ENCODE assay signal across 19 mouse cellular contexts in the genomic region with DNA sequence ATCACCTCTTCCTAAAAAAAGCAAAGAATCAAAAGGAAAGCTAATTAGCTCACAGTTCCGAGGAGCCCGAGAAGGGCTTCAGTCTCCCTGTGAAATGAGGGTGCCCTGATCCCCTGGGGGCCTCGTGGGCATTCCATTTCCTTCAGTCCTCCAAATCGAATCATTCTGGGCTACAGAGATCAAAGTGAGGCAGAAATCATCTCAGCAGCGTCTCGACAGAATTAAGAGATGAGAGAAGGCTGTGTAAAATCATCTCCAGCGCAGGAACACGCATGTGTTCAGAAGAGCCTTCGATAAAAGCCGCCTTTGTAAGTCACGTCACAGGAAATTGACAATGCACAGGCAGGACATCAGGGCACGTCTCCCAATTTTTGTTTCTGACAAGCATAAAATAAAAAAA.
A peak's percentile ranks its signal among the peaks of the same experiment; 100 is the strongest.
DNase-seq lines count a peak whose midpoint lies in the region; ATAC-seq lines count a peak whose summit lies in the region.
"Had no signal": no experiment of that assay in that cellular context is flagged by ENCODE, and none has a peak within 500 bp of the region (broad histone marks: within the 10 kb centered on the region; RNA-seq: fewer than 3 reads in every experiment).

No protein-coding gene starts in this region.

- H3K4me2 ChIP-seq in midbrain, embryonic 14.5 days (ENCODE audit: low read length): no peak overlapping the region
- H3K4me2 ChIP-seq in midbrain, embryonic 13.5 days (replicated peaks): no peak overlapping the region
- no peak overlapping the region for H3K4me2 ChIP-seq in midbrain, embryonic 16.5 days (ENCODE audit: low read length)
- no peak overlapping the region for H3K4me2 ChIP-seq in midbrain, embryonic 11.5 days
- H3K4me2 ChIP-seq in neural tube, embryonic 13.5 days: no peak overlapping the region
- H3K4me2 ChIP-seq: embryonic facial prominence, embryonic 12.5 days; forebrain, embryonic 13.5 days; forebrain, embryonic 15.5 days had no signal

- H3K27ac ChIP-seq in midbrain, embryonic 14.5 days (replicated peaks; ENCODE audit: low read depth, low read length): 0 out of 2 replicates have a peak overlapping the region, but pooled peaks have one; percentile 10
- H3K27ac ChIP-seq in midbrain, embryonic 13.5 days: no peak overlapping the region; the same call in 1 of the 2 replicates
- peak overlapping the region; percentile 23; the same call in 1 of the 2 replicates for H3K27ac ChIP-seq in midbrain, embryonic 16.5 days (ENCODE audit: low read length)
- H3K27ac ChIP-seq in midbrain, embryonic 11.5 days (ENCODE audit: low read depth, low read length): no peak overlapping the region
- peak overlapping the region; percentile 49; the same call in 1 of the 2 replicates for H3K27ac ChIP-seq in neural tube, embryonic 13.5 days (replicated peaks)
- H3K27ac ChIP-seq: embryonic facial prominence, embryonic 10.5 days; embryonic facial prominence, embryonic 12.5 days; forebrain, embryonic 13.5 days; forebrain, embryonic 15.5 days had no signal

- DNase-seq in midbrain, embryonic 14.5 days: peak; percentile 46
- no peak for DNase-seq in midbrain, embryonic 11.5 days (ENCODE audit: low spot score, missing footprints)
- no peak for DNase-seq in neural tube, embryonic 10.5 days (ENCODE audit: extremely low spot score, low spot score)
- DNase-seq in retina, postnatal 1 day: no peak
- DNase-seq: adrenal gland, adult 2 months; adrenal gland, postnatal 10 days; adrenal gland, postnatal 25 days; cerebellum, adult 11-12 months; cerebellum, adult 2 months; cerebellum, adult 9-10 months; cerebellum, postnatal 10 days; cerebellum, postnatal 25 days had no signal

- peaks cover 5% of the 10 kb centered on the region; the same call in 1 of the 2 replicates for H3K9me3 ChIP-seq in midbrain, embryonic 14.5 days (ENCODE audit: control insufficient read depth, low read length)
- 0 out of 2 replicates have a peak, but pooled peaks cover 4% of the 10 kb centered on the region for H3K9me3 ChIP-seq in midbrain, embryonic 13.5 days
- no peaks in the 10 kb centered on the region for H3K9me3 ChIP-seq in midbrain, embryonic 16.5 days (replicated peaks; ENCODE audit: control insufficient read depth, low read length, poor library complexity, severe bottlenecking)
- H3K9me3 ChIP-seq in midbrain, embryonic 11.5 days (ENCODE audit: control insufficient read depth, low read length): no peaks in the 10 kb centered on the region
- no peaks in the 10 kb centered on the region for H3K9me3 ChIP-seq in neural tube, embryonic 13.5 days
- H3K9me3 ChIP-seq: embryonic facial prominence, embryonic 10.5 days; embryonic facial prominence, embryonic 12.5 days; forebrain, embryonic 13.5 days; forebrain, embryonic 15.5 days had no signal

- H3K4me3 ChIP-seq in midbrain, embryonic 14.5 days (replicated peaks; ENCODE audit: low read depth, low read length): no peak overlapping the region
- H3K4me3 ChIP-seq in midbrain, embryonic 13.5 days (replicated peaks): no peak overlapping the region
- no peak overlapping the region for H3K4me3 ChIP-seq in midbrain, embryonic 16.5 days (ENCODE audit: low read depth, low read length)
- no peak overlapping the region for H3K4me3 ChIP-seq in midbrain, embryonic 11.5 days (ENCODE audit: low read depth, low read length)
- H3K4me3 ChIP-seq in neural tube, embryonic 13.5 days: no peak overlapping the region
- H3K4me3 ChIP-seq: embryonic facial prominence, embryonic 10.5 days; embryonic facial prominence, embryonic 12.5 days; forebrain, embryonic 13.5 days; forebrain, embryonic 15.5 days had no signal

- WGBS in midbrain, embryonic 14.5 days: 55% methylated on average over 12 of the region's 12 CpGs
- WGBS in midbrain, embryonic 13.5 days: 68% methylated on average over 12 of the region's 12 CpGs
- WGBS in midbrain, embryonic 16.5 days: 45% methylated on average over 12 of the region's 12 CpGs
- 86% methylated on average over 12 of the region's 12 CpGs for WGBS in midbrain, embryonic 11.5 days
- WGBS in neural tube, embryonic 13.5 days: 70% methylated on average over 12 of the region's 12 CpGs

- no peaks in the 10 kb centered on the region for H3K36me3 ChIP-seq in midbrain, embryonic 14.5 days (ENCODE audit: control insufficient read depth, insufficient read depth, low read length)
- H3K36me3 ChIP-seq in midbrain, embryonic 13.5 days: no peaks in the 10 kb centered on the region
- H3K36me3 ChIP-seq in midbrain, embryonic 16.5 days (ENCODE audit: control insufficient read depth, insufficient read depth, low read length): no peaks in the 10 kb centered on the region
- no peaks in the 10 kb centered on the region for H3K36me3 ChIP-seq in midbrain, embryonic 11.5 days (ENCODE audit: control insufficient read depth, insufficient read depth, low read length)
- no peaks in the 10 kb centered on the region for H3K36me3 ChIP-seq in neural tube, embryonic 13.5 days
- H3K36me3 ChIP-seq: embryonic facial prominence, embryonic 10.5 days; embryonic facial prominence, embryonic 12.5 days; forebrain, embryonic 15.5 days had no signal

- no peaks in the 10 kb centered on the region for H3K4me1 ChIP-seq in midbrain, embryonic 14.5 days (ENCODE audit: control insufficient read depth, insufficient read depth, low read length)
- H3K4me1 ChIP-seq in midbrain, embryonic 13.5 days (replicated peaks): no peaks in the 10 kb centered on the region
- peaks cover 2% of the 10 kb centered on the region; the same call in 1 of the 2 replicates for H3K4me1 ChIP-seq in midbrain, embryonic 16.5 days (ENCODE audit: control insufficient read depth, insufficient read depth, low read length)
- H3K4me1 ChIP-seq in midbrain, embryonic 11.5 days (ENCODE audit: control insufficient read depth, insufficient read depth, low read length): no peaks in the 10 kb centered on the region
- no peaks in the 10 kb centered on the region for H3K4me1 ChIP-seq in neural tube, embryonic 13.5 days (replicated peaks)
- H3K4me1 ChIP-seq: embryonic facial prominence, embryonic 10.5 days; embryonic facial prominence, embryonic 12.5 days; forebrain, embryonic 13.5 days; forebrain, embryonic 15.5 days had no signal

- ATAC-seq in midbrain, embryonic 14.5 days (ENCODE audit: low FRiP score, low TSS enrichment): no peak
- ATAC-seq in midbrain, embryonic 13.5 days: no peak
- ATAC-seq in midbrain, embryonic 16.5 days: 0 out of 2 replicates have a peak, but pooled peaks have one; percentile 32
- ATAC-seq in midbrain, embryonic 11.5 days (ENCODE audit: low FRiP score): no peak
- no peak for ATAC-seq in neural tube, embryonic 13.5 days (ENCODE audit: low read depth)
- ATAC-seq: forebrain, embryonic 13.5 days; forebrain, embryonic 15.5 days had no signal

- H3K27me3 ChIP-seq in midbrain, embryonic 14.5 days (ENCODE audit: control insufficient read depth, insufficient read depth, low read length): no peaks in the 10 kb centered on the region
- H3K27me3 ChIP-seq in midbrain, embryonic 13.5 days: no peaks in the 10 kb centered on the region
- H3K27me3 ChIP-seq in midbrain, embryonic 16.5 days (ENCODE audit: control insufficient read depth, insufficient read depth, low read depth, low read length): no peaks in the 10 kb centered on the region
- H3K27me3 ChIP-seq in midbrain, embryonic 11.5 days (ENCODE audit: control insufficient read depth, insufficient read depth, low read length): no peaks in the 10 kb centered on the region
- no peaks in the 10 kb centered on the region for H3K27me3 ChIP-seq in neural tube, embryonic 13.5 days
- H3K27me3 ChIP-seq: embryonic facial prominence, embryonic 12.5 days; forebrain, embryonic 13.5 days; forebrain, embryonic 15.5 days had no signal

- no peak overlapping the region for H3K9ac ChIP-seq in midbrain, embryonic 14.5 days (replicated peaks; ENCODE audit: low read length)
- no peak overlapping the region for H3K9ac ChIP-seq in midbrain, embryonic 13.5 days (replicated peaks)
- H3K9ac ChIP-seq in midbrain, embryonic 16.5 days (ENCODE audit: low read depth, low read length): no peak overlapping the region
- no peak overlapping the region for H3K9ac ChIP-seq in midbrain, embryonic 11.5 days (ENCODE audit: low read length)
- H3K9ac ChIP-seq in neural tube, embryonic 13.5 days: no peak overlapping the region
- H3K9ac ChIP-seq: embryonic facial prominence, embryonic 12.5 days; forebrain, embryonic 13.5 days; forebrain, embryonic 15.5 days had no signal

Comparison
In these comparisons a context has a peak if more than half of its experiments do, and no peak if none do; other contexts are left out.
1. H3K27ac ChIP-seq: peak in midbrain, embryonic 14.5 days (single experiment), midbrain, embryonic 16.5 days (single experiment) and neural tube, embryonic 13.5 days (single experiment); none in midbrain, embryonic 13.5 days (single experiment) and midbrain, embryonic 11.5 days (single experiment).